In the genomic region with DNA sequence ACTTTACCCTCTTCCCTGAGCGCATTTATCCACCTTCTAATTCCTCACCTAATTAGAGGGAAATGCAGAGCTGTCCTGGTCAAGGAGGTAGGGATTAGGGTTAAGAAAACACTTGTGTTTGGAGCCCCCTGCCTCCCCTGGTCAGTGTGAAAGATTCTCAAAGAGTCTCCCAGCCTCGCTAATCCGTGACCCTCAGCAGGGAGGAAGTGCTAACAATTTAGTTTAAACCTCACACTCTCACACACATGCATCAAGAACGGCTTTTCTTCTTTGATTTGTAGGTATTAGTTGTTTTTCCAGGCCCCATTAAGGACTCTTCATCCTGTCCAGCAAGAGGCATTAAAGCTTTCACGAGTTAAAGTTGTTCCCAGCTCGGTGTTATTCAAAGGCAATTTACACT, we compare ENCODE assay signal across 22 mouse cellular contexts.
DNase-seq lines count a peak whose midpoint lies in the region; ATAC-seq and TF ChIP-seq lines count a peak whose summit lies in the region.
"Had no signal": no experiment of that assay in that cellular context is flagged by ENCODE, and none has a peak within 500 bp of the region (broad histone marks: within the 10 kb centered on the region; RNA-seq: fewer than 3 reads in every experiment).

No protein-coding gene starts in this region.

- H3K9me3 ChIP-seq in forebrain, embryonic 11.5 days (ENCODE audit: control insufficient read depth, low read length), result no peaks in the 10 kb centered on the region
- H3K9me3 ChIP-seq in forebrain, embryonic 14.5 days (replicated peaks; ENCODE audit: control insufficient read depth, low read length), result no peaks in the 10 kb centered on the region
- no peaks in the 10 kb centered on the region for H3K9me3 ChIP-seq in kidney, embryonic 16.5 days (ENCODE audit: low read length)
- no peaks in the 10 kb centered on the region for H3K9me3 ChIP-seq in midbrain, embryonic 11.5 days (ENCODE audit: control insufficient read depth, low read length)
- no peaks in the 10 kb centered on the region for H3K9me3 ChIP-seq in midbrain, postnatal 0 days (ENCODE audit: low read length)
- H3K9me3 ChIP-seq: embryonic facial prominence, embryonic 13.5 days; forebrain, embryonic 15.5 days; heart, embryonic 15.5 days; hindbrain, embryonic 10.5 days; hindbrain, embryonic 15.5 days had no signal

- no peaks in the 10 kb centered on the region for H3K36me3 ChIP-seq in forebrain, embryonic 11.5 days (ENCODE audit: control insufficient read depth, insufficient read depth, low read length)
- no peaks in the 10 kb centered on the region for H3K36me3 ChIP-seq in forebrain, embryonic 14.5 days (ENCODE audit: control insufficient read depth, insufficient read depth, low read length)
- no peaks in the 10 kb centered on the region for H3K36me3 ChIP-seq in kidney, embryonic 16.5 days (ENCODE audit: insufficient read depth, low read length)
- H3K36me3 ChIP-seq in midbrain, embryonic 11.5 days (ENCODE audit: control insufficient read depth, insufficient read depth, low read length), result no peaks in the 10 kb centered on the region
- H3K36me3 ChIP-seq in midbrain, postnatal 0 days (ENCODE audit: insufficient read depth, low read length), result no peaks in the 10 kb centered on the region
- H3K36me3 ChIP-seq: embryonic facial prominence, embryonic 13.5 days; forebrain, embryonic 15.5 days; heart, embryonic 15.5 days; hindbrain, embryonic 10.5 days; hindbrain, embryonic 15.5 days had no signal

- ATAC-seq in forebrain, embryonic 11.5 days (replicated peaks; ENCODE audit: low FRiP score), result no peak; the same call in 1 of the 2 replicates
- no peak for ATAC-seq in forebrain, embryonic 14.5 days
- ATAC-seq in kidney, embryonic 16.5 days (ENCODE audit: low FRiP score, low TSS enrichment), result no peak
- no peak for ATAC-seq in midbrain, embryonic 11.5 days (ENCODE audit: low FRiP score)
- ATAC-seq in midbrain, postnatal 0 days (ENCODE audit: low FRiP score), result no peak
- ATAC-seq: forebrain, embryonic 15.5 days had no signal

- peak; percentile 69 for DNase-seq in forebrain, embryonic 11.5 days (ENCODE audit: low spot score)
- no peak for DNase-seq in forebrain, embryonic 14.5 days (ENCODE audit: low spot score)
- DNase-seq in kidney, adult 18-20 months, result no peak
- peak; percentile 88 for DNase-seq in midbrain, embryonic 11.5 days (ENCODE audit: low spot score, missing footprints)
- DNase-seq in midbrain, postnatal 0 days (ENCODE audit: low spot score), result no peak
- peak; percentile 45 for DNase-seq in embryo, embryonic 9.5 days (ENCODE audit: extremely low spot score)
- DNase-seq in right cerebral cortex, postnatal 14 days, result no peak
- DNase-seq: adrenal gland, postnatal 10 days; cerebellum, adult 18-20 months; cerebellum, adult 9-11 months; cerebellum, postnatal 36 days; gastrocnemius, postnatal 10 days; heart, adult 2 months; heart, postnatal 14 days; kidney, adult 2 months had no signal

- WGBS in forebrain, embryonic 11.5 days, result 2% methylated on average over 6 of the region's 6 CpGs
- 0% methylated on average over 6 of the region's 6 CpGs for WGBS in forebrain, embryonic 14.5 days
- 12% methylated on average over 6 of the region's 6 CpGs for WGBS in kidney, embryonic 16.5 days
- WGBS in midbrain, embryonic 11.5 days, result 4% methylated on average over 6 of the region's 6 CpGs
- WGBS in midbrain, postnatal 0 days, result 16% methylated on average over 6 of the region's 6 CpGs

- H3K4me3 ChIP-seq in forebrain, embryonic 11.5 days (ENCODE audit: low read depth, low read length), result no peak overlapping the region
- no peak overlapping the region for H3K4me3 ChIP-seq in forebrain, embryonic 14.5 days (ENCODE audit: low read depth, low read length)
- H3K4me3 ChIP-seq in kidney, embryonic 16.5 days (ENCODE audit: low read length), result no peak overlapping the region
- H3K4me3 ChIP-seq in midbrain, embryonic 11.5 days (ENCODE audit: low read depth, low read length), result no peak overlapping the region
- no peak overlapping the region for H3K4me3 ChIP-seq in midbrain, postnatal 0 days (ENCODE audit: low read depth, low read length)
- H3K4me3 ChIP-seq: embryonic facial prominence, embryonic 13.5 days; forebrain, embryonic 15.5 days; heart, adult 2 months; heart, embryonic 15.5 days; hindbrain, embryonic 15.5 days had no signal

- H3K4me1 ChIP-seq in forebrain, embryonic 11.5 days (replicated peaks; ENCODE audit: control insufficient read depth, insufficient read depth, low read length), result peaks cover 3% of the 10 kb centered on the region; the same call in 1 of the 2 replicates
- H3K4me1 ChIP-seq in forebrain, embryonic 14.5 days (ENCODE audit: control insufficient read depth, insufficient read depth, low read length), result peaks cover 7% of the 10 kb centered on the region; the same call in 1 of the 2 replicates
- peaks cover 6% of the 10 kb centered on the region; the same call in 1 of the 2 replicates for H3K4me1 ChIP-seq in kidney, embryonic 16.5 days (ENCODE audit: insufficient read depth, low read length)
- peaks cover 3% of the 10 kb centered on the region; the same call in 1 of the 2 replicates for H3K4me1 ChIP-seq in midbrain, embryonic 11.5 days (ENCODE audit: control insufficient read depth, insufficient read depth, low read length)
- H3K4me1 ChIP-seq in midbrain, postnatal 0 days (ENCODE audit: insufficient read depth, low read length), result no peaks in the 10 kb centered on the region
- H3K4me1 ChIP-seq: hindbrain, embryonic 15.5 days had no signal

- H3K27me3 ChIP-seq in forebrain, embryonic 11.5 days (ENCODE audit: control insufficient read depth, insufficient read depth, low read length), result peaks cover 4% of the 10 kb centered on the region; the same call in 1 of the 2 replicates
- 0 out of 2 replicates have a peak, but pooled peaks cover 4% of the 10 kb centered on the region for H3K27me3 ChIP-seq in forebrain, embryonic 14.5 days (replicated peaks; ENCODE audit: control insufficient read depth, insufficient read depth, low read length)
- H3K27me3 ChIP-seq in kidney, embryonic 16.5 days (ENCODE audit: insufficient read depth, low read length), result no peaks in the 10 kb centered on the region; the same call in 1 of the 2 replicates
- H3K27me3 ChIP-seq in midbrain, embryonic 11.5 days (ENCODE audit: control insufficient read depth, insufficient read depth, low read length), result peaks cover 24% of the 10 kb centered on the region; the same call in 1 of the 2 replicates
- peaks cover 8% of the 10 kb centered on the region; the same call in 1 of the 2 replicates for H3K27me3 ChIP-seq in midbrain, postnatal 0 days (ENCODE audit: insufficient read depth, low read length)
- H3K27me3 ChIP-seq: CH12.LX; heart, embryonic 15.5 days; hindbrain, embryonic 15.5 days had no signal

- H3K9ac ChIP-seq in forebrain, embryonic 11.5 days (ENCODE audit: low read length), result no peak overlapping the region
- H3K9ac ChIP-seq in forebrain, embryonic 14.5 days (ENCODE audit: low read length), result no peak overlapping the region
- no peak overlapping the region for H3K9ac ChIP-seq in kidney, embryonic 16.5 days (replicated peaks; ENCODE audit: low read length)
- no peak overlapping the region for H3K9ac ChIP-seq in midbrain, embryonic 11.5 days (ENCODE audit: low read length)
- H3K9ac ChIP-seq in midbrain, postnatal 0 days (replicated peaks; ENCODE audit: low read length, poor library complexity, severe bottlenecking), result no peak overlapping the region
- H3K9ac ChIP-seq: embryonic facial prominence, embryonic 13.5 days; forebrain, embryonic 15.5 days; heart, embryonic 15.5 days; hindbrain, embryonic 15.5 days had no signal

- no peak overlapping the region for H3K4me2 ChIP-seq in forebrain, embryonic 11.5 days (ENCODE audit: low read depth, low read length, severe bottlenecking)
- no peak overlapping the region for H3K4me2 ChIP-seq in forebrain, embryonic 14.5 days (ENCODE audit: low read length)
- 0 out of 2 replicates have a peak overlapping the region, but pooled peaks have one; percentile 2 for H3K4me2 ChIP-seq in kidney, embryonic 16.5 days (replicated peaks; ENCODE audit: low read depth, low read length)
- H3K4me2 ChIP-seq in midbrain, embryonic 11.5 days, result no peak overlapping the region
- H3K4me2 ChIP-seq in midbrain, postnatal 0 days (ENCODE audit: low read depth, low read length, poor library complexity, severe bottlenecking), result no peak overlapping the region
- H3K4me2 ChIP-seq: forebrain, embryonic 15.5 days had no signal

- no peak overlapping the region for H3K27ac ChIP-seq in forebrain, embryonic 11.5 days (ENCODE audit: low read depth, low read length)
- no peak overlapping the region for H3K27ac ChIP-seq in forebrain, embryonic 14.5 days (ENCODE audit: low read depth, low read length)
- H3K27ac ChIP-seq in kidney, embryonic 16.5 days (ENCODE audit: low read length), result no peak overlapping the region
- no peak overlapping the region for H3K27ac ChIP-seq in midbrain, embryonic 11.5 days (ENCODE audit: low read depth, low read length)
- no peak overlapping the region for H3K27ac ChIP-seq in midbrain, postnatal 0 days (ENCODE audit: low read depth, low read length)
- H3K27ac ChIP-seq: embryonic facial prominence, embryonic 13.5 days; forebrain, embryonic 15.5 days; heart, adult 2 months; heart, embryonic 15.5 days; hindbrain, embryonic 10.5 days; hindbrain, embryonic 15.5 days had no signal

- no peak for TF ChIP-seq CTCF in midbrain, postnatal 0 days (IDR thresholded peaks at IDR 0.05)

Comparison
In these comparisons a context has a peak if more than half of its experiments do, and no peak if none do; other contexts are left out.
1. DNase-seq: peak in forebrain, embryonic 11.5 days (single experiment), midbrain, embryonic 11.5 days (single experiment) and embryo, embryonic 9.5 days (single experiment); none in forebrain, embryonic 14.5 days (single experiment), kidney, adult 18-20 months (single experiment), midbrain, postnatal 0 days (single experiment) and right cerebral cortex, postnatal 14 days (single experiment).